In genomic region chr6:60996328-60996727, GRCm38 (mm10) we compare ENCODE assay signal across 22 mouse cellular contexts.
DNase-seq lines count a peak whose midpoint lies in the region; ATAC-seq and TF ChIP-seq lines count a peak whose summit lies in the region.
"Had no signal": no experiment of that assay in that cellular context is flagged by ENCODE, and none has a peak within 500 bp of the region (broad histone marks: within the 10 kb centered on the region; RNA-seq: fewer than 3 reads in every experiment).

No protein-coding gene starts in this region.

- H3K4me1 ChIP-seq in hindbrain, embryonic 13.5 days (replicated peaks), result peaks cover 17% of the 10 kb centered on the region
- H3K4me1 ChIP-seq in hindbrain, postnatal 0 days (ENCODE audit: insufficient read depth, low read length), result no peaks in the 10 kb centered on the region
- H3K4me1 ChIP-seq in kidney, postnatal 0 days (replicated peaks; ENCODE audit: insufficient read depth, low read length), result no peaks in the 10 kb centered on the region
- H3K4me1 ChIP-seq in neural tube, embryonic 14.5 days (ENCODE audit: control insufficient read depth, insufficient read depth, low read length), result peaks cover 8% of the 10 kb centered on the region; the same call in 1 of the 2 replicates
- H3K4me1 ChIP-seq in neural tube, embryonic 15.5 days, result peaks cover 9% of the 10 kb centered on the region
- no peaks in the 10 kb centered on the region for H3K4me1 ChIP-seq in intestine, postnatal 0 days (replicated peaks; ENCODE audit: control insufficient read depth, insufficient read depth, low read length)
- H3K4me1 ChIP-seq: heart, embryonic 10.5 days had no signal

- ATAC-seq in hindbrain, embryonic 13.5 days (ENCODE audit: low FRiP score), result peak; percentile 29; the same call in 1 of the 2 replicates
- no peak for ATAC-seq in hindbrain, postnatal 0 days
- no peak for ATAC-seq in kidney, postnatal 0 days (replicated peaks; ENCODE audit: low FRiP score, low read depth)
- ATAC-seq in neural tube, embryonic 14.5 days (ENCODE audit: low read depth), result no peak
- ATAC-seq in neural tube, embryonic 15.5 days (ENCODE audit: low FRiP score), result no peak
- ATAC-seq in intestine, postnatal 0 days, result no peak
- ATAC-seq: activated CD4-positive, CD25-positive, alpha-beta regulatory T cell, adult 4 months had no signal

- no peak for TF ChIP-seq CTCF in hindbrain, postnatal 0 days (IDR thresholded peaks at IDR 0.05; ENCODE audit: low read depth)
- no peak for TF ChIP-seq CTCF in kidney, postnatal 0 days (IDR thresholded peaks at IDR 0.05; ENCODE audit: low read depth)
- no peak for TF ChIP-seq CTCF in intestine, postnatal 0 days (IDR thresholded peaks at IDR 0.05; ENCODE audit: low read depth)

- H3K4me3 ChIP-seq in hindbrain, embryonic 13.5 days, result no peak overlapping the region
- no peak overlapping the region for H3K4me3 ChIP-seq in hindbrain, postnatal 0 days (ENCODE audit: low read length)
- no peak overlapping the region for H3K4me3 ChIP-seq in kidney, postnatal 0 days (replicated peaks; ENCODE audit: low read depth, low read length)
- H3K4me3 ChIP-seq in neural tube, embryonic 14.5 days (ENCODE audit: low read depth, low read length), result no peak overlapping the region
- no peak overlapping the region for H3K4me3 ChIP-seq in neural tube, embryonic 15.5 days (replicated peaks)
- H3K4me3 ChIP-seq in intestine, postnatal 0 days (ENCODE audit: low read depth, low read length), result no peak overlapping the region
- H3K4me3 ChIP-seq: forebrain, embryonic 10.5 days; forebrain, embryonic 13.5 days; heart, adult 2 months; heart, embryonic 10.5 days; heart, embryonic 13.5 days had no signal

- no peaks in the 10 kb centered on the region for H3K27me3 ChIP-seq in hindbrain, embryonic 13.5 days
- no peaks in the 10 kb centered on the region for H3K27me3 ChIP-seq in hindbrain, postnatal 0 days (ENCODE audit: insufficient read depth, low read length)
- no peaks in the 10 kb centered on the region for H3K27me3 ChIP-seq in kidney, postnatal 0 days (ENCODE audit: insufficient read depth, low read length)
- no peaks in the 10 kb centered on the region for H3K27me3 ChIP-seq in neural tube, embryonic 14.5 days (ENCODE audit: control insufficient read depth, insufficient read depth, low read length)
- H3K27me3 ChIP-seq in neural tube, embryonic 15.5 days (replicated peaks), result no peaks in the 10 kb centered on the region
- H3K27me3 ChIP-seq in intestine, postnatal 0 days (replicated peaks; ENCODE audit: control insufficient read depth, insufficient read depth, low read length), result no peaks in the 10 kb centered on the region
- H3K27me3 ChIP-seq: forebrain, embryonic 13.5 days; heart, embryonic 13.5 days had no signal

- WGBS in hindbrain, embryonic 13.5 days, result 73% methylated on average over 1 of the region's 1 CpGs
- WGBS in hindbrain, postnatal 0 days, result 72% methylated on average over 1 of the region's 1 CpGs
- WGBS in kidney, postnatal 0 days, result 72% methylated on average over 1 of the region's 1 CpGs
- 43% methylated on average over 1 of the region's 1 CpGs for WGBS in neural tube, embryonic 14.5 days
- 47% methylated on average over 1 of the region's 1 CpGs for WGBS in neural tube, embryonic 15.5 days
- WGBS in intestine, postnatal 0 days, result 96% methylated on average over 1 of the region's 1 CpGs

- H3K27ac ChIP-seq in hindbrain, embryonic 13.5 days, result no peak overlapping the region
- H3K27ac ChIP-seq in hindbrain, postnatal 0 days, result no peak overlapping the region
- H3K27ac ChIP-seq in kidney, postnatal 0 days, result 0 out of 2 replicates have a peak overlapping the region, but pooled peaks have one; percentile 20
- peak overlapping the region; percentile 39 for H3K27ac ChIP-seq in neural tube, embryonic 14.5 days (ENCODE audit: low read depth, low read length)
- H3K27ac ChIP-seq in neural tube, embryonic 15.5 days (replicated peaks), result no peak overlapping the region
- H3K27ac ChIP-seq in intestine, postnatal 0 days (ENCODE audit: low read depth, low read length), result no peak overlapping the region
- H3K27ac ChIP-seq: forebrain, embryonic 10.5 days; forebrain, embryonic 13.5 days; heart, adult 2 months; heart, embryonic 10.5 days; heart, embryonic 13.5 days had no signal

- no peaks in the 10 kb centered on the region for H3K36me3 ChIP-seq in hindbrain, embryonic 13.5 days
- no peaks in the 10 kb centered on the region for H3K36me3 ChIP-seq in hindbrain, postnatal 0 days (ENCODE audit: insufficient read depth, low read length)
- no peaks in the 10 kb centered on the region for H3K36me3 ChIP-seq in kidney, postnatal 0 days (ENCODE audit: insufficient read depth, low read length)
- no peaks in the 10 kb centered on the region for H3K36me3 ChIP-seq in neural tube, embryonic 14.5 days (ENCODE audit: control insufficient read depth, insufficient read depth, low read length)
- H3K36me3 ChIP-seq in neural tube, embryonic 15.5 days, result no peaks in the 10 kb centered on the region
- no peaks in the 10 kb centered on the region for H3K36me3 ChIP-seq in intestine, postnatal 0 days (ENCODE audit: control insufficient read depth, insufficient read depth)
- H3K36me3 ChIP-seq: forebrain, embryonic 10.5 days; heart, embryonic 10.5 days; heart, embryonic 13.5 days had no signal

- H3K9ac ChIP-seq in hindbrain, embryonic 13.5 days, result no peak overlapping the region
- no peak overlapping the region for H3K9ac ChIP-seq in hindbrain, postnatal 0 days (replicated peaks; ENCODE audit: low read length)
- no peak overlapping the region for H3K9ac ChIP-seq in kidney, postnatal 0 days (ENCODE audit: low read depth, low read length)
- no peak overlapping the region for H3K9ac ChIP-seq in neural tube, embryonic 14.5 days (replicated peaks; ENCODE audit: low read depth, low read length)
- H3K9ac ChIP-seq in neural tube, embryonic 15.5 days (replicated peaks), result no peak overlapping the region
- no peak overlapping the region for H3K9ac ChIP-seq in intestine, postnatal 0 days (ENCODE audit: low read depth, low read length)
- H3K9ac ChIP-seq: forebrain, embryonic 13.5 days; heart, embryonic 13.5 days had no signal

- no peak for DNase-seq in hindbrain, postnatal 0 days (ENCODE audit: low spot score)
- DNase-seq in kidney, postnatal 0 days (ENCODE audit: low spot score), result no peak
- no peak for DNase-seq in kidney, postnatal 36 days
- DNase-seq: adrenal gland, adult 8-10 months; adrenal gland, postnatal 25 days; cerebellum, adult 11-12 months; cerebellum, adult 8-10 months; cerebellum, postnatal 10 days; gastrocnemius, postnatal 10 days; gastrocnemius, postnatal 36 days; heart, adult 2 months; heart, postnatal 14 days; heart, postnatal 4 days had no signal

- H3K9me3 ChIP-seq in hindbrain, embryonic 13.5 days, result no peaks in the 10 kb centered on the region; the same call in 1 of the 2 replicates
- no peaks in the 10 kb centered on the region for H3K9me3 ChIP-seq in hindbrain, postnatal 0 days (ENCODE audit: low read length)
- no peaks in the 10 kb centered on the region for H3K9me3 ChIP-seq in kidney, postnatal 0 days (replicated peaks; ENCODE audit: low read length)
- no peaks in the 10 kb centered on the region for H3K9me3 ChIP-seq in neural tube, embryonic 14.5 days (ENCODE audit: control insufficient read depth, low read length)
- H3K9me3 ChIP-seq in neural tube, embryonic 15.5 days (replicated peaks), result no peaks in the 10 kb centered on the region
- peaks cover 1% of the 10 kb centered on the region; the same call in 1 of the 2 replicates for H3K9me3 ChIP-seq in intestine, postnatal 0 days (ENCODE audit: control insufficient read depth)
- H3K9me3 ChIP-seq: heart, embryonic 13.5 days had no signal

- H3K4me2 ChIP-seq in hindbrain, embryonic 13.5 days, result no peak overlapping the region
- no peak overlapping the region for H3K4me2 ChIP-seq in hindbrain, postnatal 0 days (ENCODE audit: low read depth, low read length)
- no peak overlapping the region for H3K4me2 ChIP-seq in kidney, postnatal 0 days (ENCODE audit: low read length)
- H3K4me2 ChIP-seq in neural tube, embryonic 14.5 days (ENCODE audit: low read depth, low read length), result no peak overlapping the region
- H3K4me2 ChIP-seq in neural tube, embryonic 15.5 days, result no peak overlapping the region
- H3K4me2 ChIP-seq in intestine, postnatal 0 days (replicated peaks; ENCODE audit: low read depth), result no peak overlapping the region
- H3K4me2 ChIP-seq: forebrain, embryonic 13.5 days; heart, embryonic 13.5 days had no signal

Comparison
In these comparisons a context has a peak if more than half of its experiments do, and no peak if none do; other contexts are left out.
1. H3K27ac ChIP-seq: peak in kidney, postnatal 0 days (single experiment) and neural tube, embryonic 14.5 days (single experiment); none in hindbrain, embryonic 13.5 days (single experiment), hindbrain, postnatal 0 days (single experiment), neural tube, embryonic 15.5 days (single experiment) and intestine, postnatal 0 days (single experiment).